Mouse (Mus musculus): ENCODE measurements around the gene Tsen2.

The Tsen2 gene

GRCm38 (mm10) chr6:115538645-115539429 is 5.6 kb upstream of the Tsen2 start:
- ATAC-seq (ENCODE audit: low TSS enrichment): peak; percentile 82

DNA sequence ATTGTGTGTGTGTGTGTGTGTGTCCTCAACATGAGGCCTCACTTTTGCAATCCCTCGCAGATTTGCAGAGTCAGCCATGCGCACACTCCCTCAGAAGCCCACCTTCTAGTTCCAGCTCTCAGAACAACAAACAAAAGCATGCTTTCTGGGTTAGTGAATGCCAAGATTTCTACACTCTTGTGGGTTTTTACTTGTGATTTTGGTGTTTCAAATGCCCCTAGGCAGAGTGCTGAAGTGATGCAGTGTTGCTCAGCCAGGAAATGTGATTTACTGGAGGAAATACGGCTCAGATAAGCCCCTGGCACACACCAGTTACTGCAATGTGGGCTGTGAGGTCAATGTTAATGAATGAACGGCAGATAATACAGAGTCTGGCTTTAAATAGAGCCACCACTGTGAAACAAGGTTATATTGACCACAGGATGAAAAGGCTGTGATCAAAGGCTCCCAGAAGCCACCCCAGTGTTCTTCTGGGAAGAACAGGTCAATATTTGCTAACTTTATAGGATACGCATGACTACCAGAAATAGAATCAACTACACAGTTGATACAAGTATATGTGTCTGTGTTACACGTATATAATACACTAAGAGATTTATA is 2.7 kb upstream of the Tsen2 start:
- ATAC-seq (ENCODE audit: low TSS enrichment): no peak

GRCm38 (mm10) chr6:115542341-115542740 is 2.1 kb upstream of the Tsen2 start:
- ATAC-seq (ENCODE audit: low TSS enrichment): no peak

GRCm38 (mm10) chr6:115546276-115546675 is 1.8 kb downstream of the Tsen2 start:
- no peak for ATAC-seq (ENCODE audit: low TSS enrichment)

- peak; percentile 76 for ATAC-seq (ENCODE audit: low TSS enrichment)
Measured at GRCm38 (mm10) chr6:115555485-115555884, 11.0 kb downstream of the Tsen2 start.

DNA sequence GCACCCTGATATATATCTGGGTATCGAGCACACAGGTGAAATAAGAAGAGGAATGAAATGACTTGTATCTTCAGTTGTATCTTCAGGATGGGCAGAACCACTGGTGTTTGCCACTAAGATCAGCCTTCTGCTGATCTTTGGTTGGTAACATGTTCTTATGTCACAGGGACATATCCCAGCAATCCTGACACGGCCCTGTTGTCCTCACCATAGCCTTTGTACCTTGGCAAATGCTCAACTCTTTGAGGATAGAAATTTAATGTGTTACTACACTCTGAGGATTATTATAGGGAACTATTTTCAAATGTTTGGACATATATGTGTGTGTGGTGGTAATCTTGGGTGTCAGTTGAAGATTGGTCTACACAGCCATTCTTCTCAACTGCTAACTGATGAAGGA is 13.7 kb downstream of the Tsen2 start:
- ATAC-seq (ENCODE audit: low TSS enrichment): no peak

GRCm38 (mm10) chr6:115559651-115560632 is 15.5 kb downstream of the Tsen2 start:
- no peak for ATAC-seq (ENCODE audit: low TSS enrichment)

DNA sequence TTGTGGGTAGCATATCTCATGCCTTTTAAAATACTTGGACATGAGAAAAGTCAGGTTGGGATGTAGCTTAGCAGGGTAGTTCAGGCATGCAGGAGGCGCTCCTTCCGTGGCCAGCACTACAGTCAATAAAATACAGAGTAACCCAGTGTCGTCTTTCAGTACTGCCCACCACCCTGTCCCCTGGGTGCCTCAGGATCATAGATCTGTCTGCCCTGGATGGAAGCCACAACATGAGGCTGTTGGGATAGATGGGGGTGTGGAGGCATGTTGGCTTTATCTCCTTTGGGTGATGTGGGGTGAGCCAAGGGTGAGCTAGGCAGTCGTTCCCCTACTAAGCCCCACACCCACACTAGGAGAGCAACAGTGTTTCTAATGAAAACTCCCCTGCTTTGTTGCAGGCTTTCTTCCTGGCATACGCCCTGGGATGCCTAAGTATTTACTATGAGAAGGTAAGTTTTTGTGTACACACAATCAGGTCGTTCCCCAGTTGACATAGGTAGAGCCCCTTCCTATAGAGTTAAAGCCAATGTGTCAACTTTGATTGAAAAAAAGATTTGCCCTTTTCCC is 21.1 kb downstream of the Tsen2 start:
- no peak for ATAC-seq (ENCODE audit: low TSS enrichment)

GRCm38 (mm10) chr6:115574171-115574570 is 29.7 kb downstream of the Tsen2 start:
- no peak for ATAC-seq (ENCODE audit: low TSS enrichment)

- ATAC-seq (ENCODE audit: low TSS enrichment): no peak
Measured at GRCm38 (mm10) chr6:115577407-115577806, 32.9 kb downstream of the Tsen2 start.

DNA sequence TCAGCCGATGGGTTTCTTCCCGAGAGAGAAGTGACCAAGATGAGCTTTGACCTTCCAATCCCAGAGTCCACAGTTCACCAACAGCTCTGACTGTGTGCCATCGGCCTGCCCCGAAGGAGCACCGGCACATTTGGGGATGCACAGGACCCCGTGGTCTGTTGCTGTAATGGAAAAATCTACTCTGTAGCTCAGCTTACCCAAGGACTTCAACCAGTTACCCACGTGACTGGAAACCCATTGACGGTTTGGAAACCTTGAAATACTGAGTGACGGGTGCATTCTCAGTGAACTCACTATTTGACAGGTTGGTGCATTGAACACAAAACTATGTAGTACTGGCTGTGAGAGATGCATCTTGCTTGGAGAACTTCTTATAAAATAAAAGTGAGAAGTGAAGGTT is 33.5 kb downstream of the Tsen2 start:
- ATAC-seq (ENCODE audit: low TSS enrichment): no peak

DNA sequence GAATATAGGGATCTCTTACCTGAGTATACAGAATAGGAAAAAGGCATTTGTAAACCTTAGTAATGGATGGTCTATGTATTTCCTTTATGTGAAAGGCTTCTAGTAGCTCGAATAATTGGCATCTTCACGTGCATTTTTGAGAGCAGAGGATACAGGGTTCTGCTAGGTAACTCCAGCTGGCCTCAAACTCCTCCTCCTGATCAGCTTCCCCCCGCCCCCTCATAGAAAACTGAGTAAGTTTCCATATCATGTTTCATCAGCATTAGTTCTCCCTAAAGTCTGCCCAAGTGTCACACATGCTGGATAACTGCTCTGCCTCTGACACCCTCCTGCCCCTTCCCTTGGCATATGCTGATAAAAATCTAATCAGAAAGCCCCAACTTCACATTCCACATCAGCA is 36.3 kb downstream of the Tsen2 start:
- no peak for ATAC-seq (ENCODE audit: low TSS enrichment)

- ATAC-seq (ENCODE audit: low TSS enrichment): no peak
Measured at GRCm38 (mm10) chr6:115582328-115583115, 38.1 kb downstream of the Tsen2 start.

DNA sequence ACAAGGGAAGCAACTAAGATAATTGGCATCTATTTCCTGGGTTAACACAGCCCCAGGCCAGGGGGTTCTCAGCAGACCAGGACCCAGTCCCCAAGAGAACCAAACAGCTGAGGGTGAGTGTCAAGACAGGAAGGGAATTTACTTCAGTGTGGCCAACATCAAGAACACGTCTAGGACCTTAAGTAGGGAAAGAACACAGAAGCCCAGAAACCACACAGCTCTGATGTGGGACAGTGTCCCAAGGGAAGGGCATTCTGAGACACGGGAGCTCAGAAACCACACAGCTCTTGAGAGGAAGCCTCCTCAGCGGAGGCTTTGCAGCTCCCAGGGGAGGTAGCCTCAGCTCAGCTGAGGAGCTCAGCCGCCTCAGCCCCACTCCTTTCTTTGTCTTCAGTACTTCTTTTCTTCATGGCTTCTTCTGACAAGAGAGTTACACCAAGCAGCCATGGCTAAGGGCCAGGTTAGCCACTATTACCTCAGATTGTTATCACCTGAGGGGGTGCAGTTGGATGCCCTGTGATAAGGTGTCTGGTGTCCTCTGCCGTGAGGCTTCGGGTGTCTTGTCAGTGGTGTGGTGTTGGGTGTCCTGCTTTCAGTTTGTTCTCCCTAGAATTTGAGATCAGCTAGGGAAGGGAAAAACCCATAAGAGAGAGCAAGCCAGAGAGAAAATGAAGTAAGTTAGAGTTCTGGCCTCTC is 39.1 kb downstream of the Tsen2 start:
- ATAC-seq (ENCODE audit: low TSS enrichment): no peak

DNA sequence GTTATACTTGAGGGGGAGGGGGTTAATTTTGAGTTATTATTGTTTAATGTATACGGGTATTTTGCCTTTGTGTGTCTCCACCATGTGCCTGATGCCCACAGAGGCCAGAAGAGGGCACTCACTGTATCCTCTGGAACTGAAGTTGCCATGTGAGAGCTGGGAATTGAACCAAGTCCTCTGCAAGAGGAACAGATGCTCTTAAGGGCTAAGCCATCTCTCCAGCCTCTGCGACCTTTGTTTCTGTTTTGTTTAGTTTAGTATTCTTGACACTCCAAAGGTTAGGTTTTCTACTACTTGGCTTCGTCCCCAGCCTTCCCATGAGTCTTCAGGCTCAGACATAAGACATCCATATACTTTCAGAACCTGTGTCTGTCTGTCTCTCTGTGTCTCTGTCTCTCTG is 39.7 kb downstream of the Tsen2 start:
- ATAC-seq (ENCODE audit: low TSS enrichment): no peak

- ATAC-seq (ENCODE audit: low TSS enrichment): no peak
Measured at GRCm38 (mm10) chr6:115586321-115586720, 41.9 kb downstream of the Tsen2 start.

DNA sequence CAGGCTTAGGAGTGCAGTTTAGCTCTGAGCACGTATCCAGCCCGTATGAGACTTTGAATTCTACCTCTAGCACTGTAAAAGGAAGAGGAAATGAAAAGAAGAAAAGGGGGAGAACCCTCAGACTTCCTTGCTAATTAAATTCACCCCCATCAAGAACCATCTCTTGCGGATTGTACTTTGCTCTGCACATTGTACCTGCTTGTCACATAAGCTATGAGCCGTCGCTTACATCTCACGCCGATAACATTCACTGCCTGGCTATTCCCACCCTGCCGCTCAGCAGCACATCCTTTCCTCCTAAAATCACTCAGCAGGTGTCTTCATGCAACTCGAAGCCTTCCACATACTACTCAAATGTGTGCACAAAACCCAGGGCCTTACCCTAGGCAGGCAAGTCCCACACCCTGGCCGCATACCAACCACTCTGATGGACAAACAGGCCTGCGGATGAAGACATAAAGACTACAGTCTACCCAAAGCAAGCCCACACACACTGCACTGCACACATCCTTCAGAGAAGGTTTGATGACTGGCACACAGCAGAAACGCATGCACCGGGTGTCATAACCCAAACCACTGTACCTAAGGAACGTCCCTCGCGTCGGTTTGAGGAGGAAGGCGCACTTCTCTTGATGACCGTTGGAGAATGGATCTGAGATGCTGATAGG is 47.4 kb downstream of the Tsen2 start:
- ATAC-seq (ENCODE audit: low TSS enrichment): no peak

GRCm38 (mm10) chr6:115592458-115592857 is 48.0 kb downstream of the Tsen2 start, which contains the start of gene Mkrn2os:
Mkrn2os (minus strand) TSS chr6:115592576.
- no peak for ATAC-seq (ENCODE audit: low TSS enrichment)

DNA sequence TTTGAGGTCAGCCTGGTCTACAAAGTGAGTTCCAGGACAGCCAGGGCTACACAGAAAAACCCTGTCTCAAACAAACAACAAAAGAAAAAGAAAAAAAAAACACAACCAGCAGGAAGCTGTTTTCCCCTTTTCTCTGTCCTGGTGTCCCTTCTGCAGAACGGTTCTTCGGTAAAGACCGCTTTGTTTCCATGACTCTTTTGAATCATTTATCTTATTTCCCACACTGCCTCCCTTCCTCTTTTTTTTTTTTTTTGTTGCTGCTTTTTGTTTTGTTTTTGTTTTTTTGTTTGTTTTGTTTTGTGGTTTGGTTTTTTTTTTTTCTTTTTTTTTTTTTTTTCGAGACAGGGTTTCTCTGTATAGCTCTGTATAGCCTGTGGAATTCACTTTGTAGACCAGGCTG is 48.8 kb downstream of the Tsen2 start:
- no peak for ATAC-seq (ENCODE audit: low TSS enrichment)

DNA sequence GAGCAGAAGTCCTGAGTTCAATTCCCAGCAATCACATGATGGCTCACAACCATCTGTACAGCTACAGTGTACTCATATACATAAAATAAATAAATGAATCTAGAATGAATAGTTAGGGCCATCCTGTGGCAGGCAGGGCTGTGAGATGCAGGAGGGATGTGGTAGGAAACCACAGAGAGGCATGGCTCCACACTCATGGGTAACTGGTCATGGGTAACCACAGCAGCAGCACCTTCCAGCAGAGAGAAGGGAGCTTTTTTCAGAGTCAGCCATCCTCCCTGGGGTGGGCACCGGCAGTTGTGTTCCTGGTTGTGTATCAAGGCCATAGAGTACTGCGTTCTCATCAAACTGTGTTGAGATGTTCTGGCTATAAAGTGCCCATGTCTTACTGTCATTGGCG is 50.0 kb downstream of the Tsen2 start:
- ATAC-seq (ENCODE audit: low TSS enrichment): no peak

All from frontal cortex, adult (tissue).